Mouse (Mus musculus) ovary, postnatal 36 days (tissue): ENCODE measurements around the gene Capza3.

ENCODE experiments used
- DNase-seq: peaks from one replicate; pipeline ENCODE4 v3.0.0; 2022; ENCODE audit warnings: low spot score, mixed read lengths

The Capza3 gene

DNA sequence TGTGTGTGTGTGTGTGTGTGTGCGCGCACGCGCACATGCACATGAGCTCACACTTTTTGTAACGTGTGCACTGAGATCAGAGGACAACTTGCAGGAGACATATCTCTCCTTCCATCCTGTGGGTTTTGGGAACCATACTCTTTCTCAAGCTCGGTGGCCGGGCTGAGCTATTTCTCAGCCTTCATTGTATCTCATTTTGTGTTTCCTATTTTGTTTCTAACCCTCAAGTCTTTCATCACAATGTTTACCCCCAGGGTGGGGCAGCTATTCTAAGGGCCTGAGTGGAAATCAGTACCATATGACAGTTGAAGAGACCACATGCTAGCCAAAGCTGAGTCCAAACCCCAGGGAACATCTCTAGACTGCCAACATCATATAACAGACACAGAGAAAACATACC lies at the start of gene Capza3:
Capza3 (plus strand) TSS at position 301 of the 400 bp plus-strand sequence.
- DNase-seq, result no peak

DNA sequence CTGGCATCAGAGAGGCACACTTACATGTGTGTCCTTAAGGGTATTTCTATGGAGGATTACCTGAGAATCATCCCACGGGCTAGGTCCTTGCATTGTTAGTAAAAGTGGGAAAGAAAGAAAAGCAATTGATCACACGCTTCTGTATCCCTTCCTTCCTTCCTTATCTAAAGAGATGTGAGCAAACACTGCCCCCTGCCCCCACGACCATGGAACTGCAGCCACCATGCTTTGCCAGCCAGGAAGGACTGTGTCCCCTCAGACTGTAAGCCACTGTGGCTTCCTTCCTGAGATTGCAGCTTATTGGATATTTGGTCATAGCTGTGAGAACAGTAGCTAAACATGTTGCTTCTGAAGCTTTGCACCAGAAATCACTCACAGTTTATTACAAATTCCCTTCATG lies 35.9 kb upstream of the Capza3 start:
- no peak for DNase-seq

DNA sequence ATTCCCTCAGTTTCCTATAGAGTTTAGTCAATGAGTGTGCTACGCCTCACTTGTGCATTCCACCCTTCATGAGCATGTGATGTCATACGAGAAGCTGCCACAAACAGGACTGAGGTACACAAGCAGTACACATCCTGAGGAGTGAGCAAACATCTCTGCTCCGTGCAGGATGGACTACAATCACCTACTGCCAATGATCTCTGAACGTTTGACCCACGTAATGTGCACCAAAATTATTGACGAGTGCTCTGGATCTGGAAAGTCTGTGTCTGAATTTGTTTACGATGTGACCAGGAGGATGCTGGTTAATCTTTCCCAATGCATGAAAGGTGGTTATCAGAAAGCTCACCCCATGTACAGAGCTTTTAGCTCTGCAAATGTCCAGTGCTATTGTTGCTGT lies 16.6 kb upstream of the Capza3 start:
- DNase-seq, result no peak

DNA sequence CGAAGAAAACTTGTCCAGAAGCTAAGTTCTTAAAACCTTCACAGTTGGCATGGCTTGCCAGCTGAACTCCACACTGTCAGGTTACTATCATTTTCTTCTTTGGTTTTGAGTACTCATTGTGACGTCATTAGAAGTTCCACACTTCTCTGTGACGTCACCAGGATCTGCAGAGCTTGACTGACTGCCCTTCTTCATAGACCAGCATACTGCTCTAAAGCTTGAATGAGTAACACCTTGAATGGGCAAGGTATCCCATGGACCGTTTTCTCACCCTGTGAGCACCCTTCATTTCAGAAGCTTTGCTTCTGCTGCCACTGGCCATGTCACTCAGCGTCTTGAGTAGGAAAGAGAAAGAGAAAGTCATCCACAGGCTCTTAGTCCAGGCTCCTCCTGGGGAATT lies 305 bp downstream of the Capza3 start, which contains the start of gene Plcz1:
Plcz1 (minus strand) TSS at position 101 of the 400 bp plus-strand sequence.
- no peak for DNase-seq

DNA sequence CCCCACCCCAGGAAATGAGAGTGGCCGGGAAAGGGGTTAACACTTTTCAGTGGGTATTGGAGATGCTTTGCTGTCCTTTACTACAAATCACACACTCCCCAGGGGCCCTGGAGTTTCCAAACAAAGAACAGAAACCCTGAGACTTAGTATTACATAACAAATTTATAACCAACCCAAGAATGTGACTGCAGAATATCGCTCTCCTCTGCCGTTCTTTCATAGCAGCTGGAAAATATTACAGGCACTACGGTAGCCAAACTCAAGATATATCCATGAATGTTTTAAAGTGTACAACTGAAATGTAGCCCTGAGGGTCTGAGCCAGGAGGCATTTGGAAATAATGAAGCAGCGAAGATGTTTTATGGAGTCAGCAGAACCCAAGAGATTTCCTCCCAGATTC lies 10.4 kb downstream of the Capza3 start:
- DNase-seq, result no peak

DNA sequence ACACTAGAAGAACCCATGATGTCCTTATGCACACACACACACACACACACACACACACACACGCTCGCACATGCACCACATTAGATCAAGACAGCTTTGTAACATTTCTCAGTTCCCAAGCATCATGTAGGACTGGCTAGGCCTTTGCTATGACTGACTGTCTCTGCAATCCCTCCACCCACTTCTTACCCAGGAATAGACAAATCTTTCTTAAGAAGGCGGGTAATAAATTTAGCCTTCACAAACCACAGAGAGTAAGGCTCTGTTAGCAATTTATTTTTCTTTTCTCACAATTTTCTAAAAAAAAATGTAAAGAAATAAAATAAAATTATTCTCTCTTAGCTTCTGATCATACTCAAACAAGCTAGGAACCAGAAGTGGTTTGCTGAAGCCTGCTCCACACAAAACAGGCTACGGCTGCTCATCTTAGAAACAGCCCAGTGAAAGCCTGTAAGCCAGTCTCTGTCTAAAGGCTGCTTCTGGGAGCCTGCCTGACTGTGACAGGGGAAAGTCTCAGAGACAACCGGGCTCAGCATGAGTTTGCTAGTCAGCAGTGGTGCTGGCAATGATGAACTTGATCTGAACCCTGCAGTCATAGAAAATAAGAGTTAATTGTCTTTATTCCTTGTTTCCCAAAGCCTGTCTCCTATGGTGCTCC lies 13.3 kb downstream of the Capza3 start:
- DNase-seq, result no peak

DNA sequence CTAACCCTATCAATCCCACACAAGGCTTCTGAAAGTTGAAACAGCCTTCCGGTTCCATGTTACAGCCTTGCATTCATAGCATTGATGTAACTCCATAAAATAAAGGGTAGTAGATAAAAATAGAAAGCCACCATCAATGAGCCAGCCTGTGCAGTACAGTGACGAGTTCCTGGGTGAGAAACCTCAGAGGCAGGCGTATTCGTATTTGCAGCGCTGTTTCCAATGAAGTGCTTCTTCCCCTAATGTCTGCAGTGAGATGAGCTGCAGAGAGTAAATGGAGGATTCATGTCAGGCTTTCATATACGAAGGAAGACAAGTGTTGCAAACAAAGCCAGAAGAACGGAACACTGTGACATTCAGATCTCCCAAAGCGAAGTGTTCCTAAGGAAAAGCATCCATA lies 28.1 kb downstream of the Capza3 start:
- no peak for DNase-seq

DNA sequence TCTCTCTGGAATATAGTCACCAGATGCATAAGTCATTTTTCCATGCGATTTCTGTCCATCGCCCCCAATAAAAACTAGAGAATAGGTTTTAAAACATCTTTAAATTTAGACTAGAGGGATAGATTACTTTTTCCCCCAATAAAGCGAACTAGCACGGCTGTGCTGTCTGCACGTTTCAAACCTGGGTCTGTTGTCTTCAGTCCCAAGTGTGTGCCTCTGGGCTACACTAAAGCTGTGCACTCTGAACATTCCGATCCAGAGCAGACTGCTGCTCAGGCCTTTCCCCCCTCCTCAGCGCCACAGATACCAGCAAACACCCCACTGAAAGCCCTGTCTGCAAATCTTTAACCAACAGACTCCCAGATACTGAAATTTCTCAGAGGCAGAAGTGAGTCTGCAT lies 39.9 kb downstream of the Capza3 start:
- no peak for DNase-seq

DNA sequence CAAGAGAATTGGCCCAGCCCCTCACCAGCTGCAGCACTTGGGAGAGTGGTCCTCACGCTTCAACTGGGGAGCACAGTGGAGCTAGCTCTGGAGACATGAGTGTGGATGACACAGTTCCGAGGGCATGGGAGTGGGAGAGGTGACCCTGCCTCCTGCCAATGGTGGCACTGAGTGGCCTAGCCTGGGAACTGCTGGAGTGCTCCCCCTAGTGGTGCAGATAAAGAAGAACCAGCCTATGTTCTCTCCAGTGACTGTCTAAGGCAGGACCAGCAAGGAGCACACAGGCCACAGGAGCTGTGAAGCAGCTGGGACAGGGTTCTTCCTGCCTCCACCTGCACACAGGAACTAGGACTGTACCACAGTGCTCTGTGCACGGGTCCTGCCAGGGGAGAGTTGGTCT lies 40.7 kb downstream of the Capza3 start:
- DNase-seq, result no peak

DNA sequence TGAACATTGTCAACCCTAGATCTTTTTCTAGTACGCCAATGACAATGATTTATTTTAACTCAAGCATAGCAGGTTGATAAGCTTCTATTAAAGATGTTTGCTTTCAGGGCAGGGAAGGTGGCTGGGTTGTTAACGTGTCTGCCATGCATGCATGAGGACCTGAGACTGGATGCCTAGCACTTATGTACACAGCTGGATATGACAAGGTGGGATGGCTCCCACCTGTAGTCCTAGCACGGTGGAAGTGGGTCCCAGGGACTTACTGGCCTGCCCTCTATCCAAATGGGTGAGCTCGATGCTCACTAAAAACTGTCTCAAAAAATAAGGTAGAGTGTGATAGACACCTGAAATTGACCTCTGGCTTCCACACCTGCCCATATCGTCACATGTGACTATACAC lies 48.8 kb downstream of the Capza3 start:
- no peak for DNase-seq
